Mouse (Mus musculus): ENCODE results near the gene Trmt11. TPM values are rescaled to one million over a fixed set of nuclear protein-coding genes. Genes with fewer than 3 reads are reported as not detected.

Gene Trmt11
- 7.1 TPM for polyA plus RNA-seq (2014; fragmentation: Illumina TruSeq; extraction: RNeasy Lipid Tissue Mini Kit (QIAGEN cat#74804); ENCODE audit: insufficient read depth, low read depth, low replicate concordance)

GRCm38 (mm10) chr10:30600542-30600966, at the start of gene Trmt11:
Trmt11 (minus strand) TSS chr10:30600749.

GRCm38 (mm10) chr10:30629513-30629912, 29.0 kb upstream of the Trmt11 start, which contains the start of gene Hint3:
Hint3 (minus strand) TSS chr10:30629632.

Other genes starting within 250 kb of the Trmt11 start
- 25.1 TPM for gene Hint3, start 28.9 kb upstream of the Trmt11 start, polyA plus RNA-seq (2014; fragmentation: Illumina TruSeq; extraction: RNeasy Lipid Tissue Mini Kit (QIAGEN cat#74804); ENCODE audit: insufficient read depth, low read depth, low replicate concordance)
- 9.0 TPM for gene Ncoa7, start 202.6 kb upstream of the Trmt11 start, polyA plus RNA-seq (2014; fragmentation: Illumina TruSeq; extraction: RNeasy Lipid Tissue Mini Kit (QIAGEN cat#74804); ENCODE audit: insufficient read depth, low read depth, low replicate concordance)
- gene Hey2, start 242.1 kb upstream of the Trmt11 start, polyA plus RNA-seq (2014; fragmentation: Illumina TruSeq; extraction: RNeasy Lipid Tissue Mini Kit (QIAGEN cat#74804); ENCODE audit: insufficient read depth, low read depth, low replicate concordance): 2.2 TPM

Data from lung, adult 10 weeks (tissue).